Mouse (Mus musculus) heart, postnatal 36 days (tissue): ENCODE measurements at regions not wholly inside any gene's neighbourhood (a gene's known extent, or its start where the extent isn't known, plus 50 kb on each side); places are given as distances from the start of the nearest gene placed in this dataset.
A peak's percentile ranks its signal among the peaks of the same experiment; 100 is the strongest.

ENCODE experiments used
- DNase-seq, 2 experiments: peaks; one replicate each; pipeline ENCODE4 v3.0.0; 2021 to 2022
- intact Hi-C: fragments of 180-260 bp; cut with DNase I; formaldehyde crosslinking; loops from one replicate; pipeline ENCODE4 v1.15.1; 2025

DNA sequence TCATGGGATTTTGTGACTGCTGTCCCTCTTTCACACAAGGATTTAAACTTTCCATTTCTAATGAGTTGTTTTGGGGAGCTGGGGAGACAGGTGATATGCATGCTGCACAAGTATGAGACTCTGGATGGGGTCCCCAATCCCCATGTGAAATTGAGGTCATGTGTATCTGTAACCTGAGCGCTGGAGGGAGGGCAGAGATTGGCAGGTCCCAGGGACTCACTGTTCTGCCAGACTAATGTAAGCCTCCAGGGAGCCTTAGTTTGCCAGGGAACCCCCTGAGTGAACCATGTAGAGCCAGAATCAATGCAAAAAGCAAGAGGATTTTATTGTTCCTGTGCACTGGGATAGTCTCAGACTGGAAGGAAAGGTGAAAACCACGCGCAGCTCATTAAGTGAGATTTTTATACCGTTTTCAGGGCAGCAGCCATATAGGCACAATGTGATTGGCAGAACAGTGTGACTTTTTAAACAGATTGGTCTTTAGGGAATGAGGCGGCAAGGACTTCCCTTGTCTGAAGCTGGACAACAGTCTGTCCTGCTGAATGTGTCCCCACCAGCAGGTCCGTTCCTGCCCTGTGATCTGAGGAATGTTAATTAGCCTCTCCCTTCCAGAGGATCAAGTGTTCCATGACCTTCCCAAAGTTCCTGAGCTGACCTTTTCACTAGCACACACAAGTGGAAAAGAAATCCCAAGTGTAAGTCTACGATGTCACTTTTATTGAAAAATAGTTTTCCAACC is 59.9 kb upstream of the Oxgr1 start:
- intact Hi-C loops: no loop called here
- peak in 1 of 2 experiments; percentile 11 for DNase-seq

DNA sequence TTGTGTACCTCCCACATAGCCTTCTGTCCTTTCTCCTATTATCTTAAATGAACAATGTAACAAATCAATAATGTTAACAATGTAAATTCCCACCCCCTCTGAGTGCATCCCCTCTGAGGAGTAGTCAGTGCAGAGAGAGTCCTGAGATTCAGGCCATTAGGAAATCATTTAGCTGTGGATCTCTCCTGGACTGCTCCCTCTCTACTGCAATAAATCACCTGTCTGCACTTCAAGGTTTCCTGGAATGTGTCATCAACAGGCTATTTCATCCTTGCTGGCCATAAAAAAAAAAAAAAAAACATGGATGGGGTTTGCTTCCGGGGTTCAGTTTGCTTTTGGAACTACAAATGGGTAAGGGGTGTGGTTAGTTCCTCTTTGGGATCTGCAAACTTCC is 60.5 kb upstream of the Oxgr1 start:
- intact Hi-C loops: no loop called here
- no peak for DNase-seq

DNA sequence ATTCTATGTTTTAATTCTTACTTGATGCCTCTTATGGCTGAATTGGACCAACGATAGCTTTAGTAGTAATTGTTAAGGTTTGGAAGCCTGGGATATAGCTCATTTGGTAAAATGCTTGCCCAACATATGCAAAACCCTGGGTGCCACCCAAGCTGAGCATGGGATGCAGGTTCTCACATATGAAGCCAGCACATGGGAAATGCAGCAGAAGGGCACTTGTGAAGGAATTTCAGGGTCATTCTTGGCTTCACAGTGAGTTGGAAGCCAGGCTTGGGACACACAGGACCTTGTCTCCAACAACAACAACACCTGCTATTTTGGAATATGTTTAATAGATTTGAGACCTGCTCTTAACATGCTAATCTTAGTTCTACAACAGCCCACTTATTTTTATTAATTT is 67.6 kb upstream of the Oxgr1 start:
- no peak for DNase-seq
- intact Hi-C loops: no loop called here

DNA sequence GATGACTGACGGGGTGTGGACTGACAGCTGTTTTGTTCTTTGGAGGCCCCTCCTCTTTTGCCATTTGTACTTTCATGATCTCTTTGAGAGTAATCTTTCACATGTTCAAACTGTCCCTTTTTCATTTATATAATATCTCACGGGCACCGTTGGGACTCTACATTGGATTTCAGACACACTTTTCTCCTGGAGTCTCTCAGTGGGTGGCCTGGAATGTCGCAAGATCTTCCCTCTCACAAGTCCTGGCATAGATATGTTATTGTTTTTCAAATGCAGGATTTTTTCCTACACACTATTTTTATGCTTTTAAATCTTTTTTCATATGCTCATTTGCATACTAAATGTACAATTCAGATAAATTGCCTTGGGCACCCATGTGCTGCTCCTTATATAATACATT is 71.1 kb upstream of the Oxgr1 start:
- DNase-seq: no peak
- intact Hi-C loops: no loop called here

DNA sequence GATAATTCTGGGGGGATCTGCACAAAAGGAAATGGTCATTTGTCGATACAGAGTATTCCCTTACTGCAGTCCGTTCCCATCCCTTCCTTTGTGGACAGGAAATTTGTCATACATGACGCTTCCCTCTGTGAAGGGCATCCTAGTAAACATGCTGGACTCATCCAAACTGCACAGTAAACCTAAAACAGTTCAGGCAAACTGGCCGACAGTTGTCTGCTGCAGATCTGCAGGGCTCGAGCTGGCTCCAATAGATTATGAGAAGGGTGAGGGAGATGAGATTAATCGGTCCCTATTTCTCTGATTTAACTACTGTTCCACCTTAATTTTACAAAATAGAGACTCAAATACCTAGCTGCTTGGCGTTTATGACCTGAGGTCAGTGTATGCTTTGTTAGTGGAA is 76.3 kb upstream of the Oxgr1 start:
- DNase-seq: no peak
- intact Hi-C loops: no loop called here

DNA sequence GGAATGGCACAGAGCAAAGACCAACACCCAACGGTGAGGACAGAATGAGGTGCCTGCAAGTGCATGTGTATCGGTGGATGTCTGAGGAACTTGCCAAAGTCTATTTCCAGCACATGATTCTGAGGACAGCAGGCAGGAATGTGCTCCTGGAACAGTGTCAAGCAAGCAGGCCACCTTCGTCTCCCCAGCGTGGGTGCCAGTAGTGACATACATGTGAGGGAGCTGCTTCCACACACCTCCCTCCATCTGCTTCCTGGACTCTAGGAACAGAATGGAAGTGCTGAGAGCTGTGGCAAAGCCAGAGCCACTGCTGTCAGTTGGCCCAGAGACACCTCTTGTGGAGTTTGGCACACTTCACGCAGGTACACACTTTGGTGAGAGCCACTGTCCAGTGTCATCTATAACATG is 76.9 kb upstream of the Oxgr1 start:
- peak; percentile 38 to 46 for DNase-seq
- intact Hi-C loops: no loop called here

DNA sequence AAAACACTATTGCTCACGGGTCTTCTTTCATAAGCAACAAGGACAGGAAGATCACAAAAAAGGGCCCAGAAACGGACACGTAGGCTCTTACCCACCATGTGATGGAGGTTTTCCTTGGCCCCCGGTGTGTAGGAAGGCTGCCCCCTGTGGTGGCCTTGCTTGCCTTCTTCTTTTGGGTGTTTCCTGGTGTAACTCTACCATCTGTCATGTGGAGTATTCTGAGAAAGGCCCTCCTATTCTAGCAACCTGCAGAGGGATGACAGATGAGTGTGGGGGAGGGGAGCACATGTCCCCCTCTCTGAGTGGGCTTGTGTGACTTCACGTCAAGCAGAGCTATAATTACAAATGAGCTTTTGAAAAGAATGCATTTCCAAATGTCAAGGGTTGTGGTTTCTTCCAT is 77.3 kb upstream of the Oxgr1 start:
- DNase-seq: no peak
- intact Hi-C loops: no loop called here

DNA sequence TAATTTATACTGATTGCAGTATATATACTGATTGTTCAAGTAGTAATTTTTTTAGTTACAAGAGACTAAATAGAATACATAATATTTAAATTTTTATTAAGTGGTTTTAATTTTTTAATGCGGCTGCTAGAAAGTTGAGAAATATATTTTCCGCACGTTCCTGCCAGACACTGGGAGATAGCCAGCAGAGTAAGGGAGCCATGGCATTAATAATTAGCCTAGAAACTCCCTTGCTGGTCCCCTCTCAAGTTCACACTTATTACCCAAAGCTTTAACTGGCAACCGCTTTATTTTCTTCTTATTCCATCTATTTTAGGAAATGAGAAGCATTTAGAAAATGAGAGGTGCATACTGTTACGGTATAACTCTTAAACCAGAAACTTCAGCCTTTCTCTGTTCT is 78.0 kb upstream of the Oxgr1 start:
- no peak for DNase-seq
- intact Hi-C loops: no loop called here

DNA sequence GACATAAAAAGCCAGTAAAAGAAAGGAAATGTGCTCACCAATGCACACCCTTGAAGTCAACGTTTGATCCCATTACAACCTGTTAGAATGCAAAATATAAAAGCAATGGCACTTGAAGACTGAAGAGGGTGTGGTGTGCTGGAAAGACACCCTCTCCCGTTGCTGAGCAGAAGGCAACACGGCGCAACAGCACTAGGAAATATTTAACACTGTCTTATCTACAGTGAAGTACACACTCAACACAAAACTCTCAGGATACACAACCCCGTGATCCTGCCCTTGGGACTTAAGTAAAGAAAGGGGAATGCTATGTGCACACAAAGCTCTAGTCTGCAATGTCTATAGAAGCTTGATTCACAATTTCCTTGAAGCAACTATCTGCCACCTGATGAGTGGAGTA is 83.1 kb upstream of the Oxgr1 start:
- intact Hi-C loops: no loop called here
- DNase-seq: no peak

DNA sequence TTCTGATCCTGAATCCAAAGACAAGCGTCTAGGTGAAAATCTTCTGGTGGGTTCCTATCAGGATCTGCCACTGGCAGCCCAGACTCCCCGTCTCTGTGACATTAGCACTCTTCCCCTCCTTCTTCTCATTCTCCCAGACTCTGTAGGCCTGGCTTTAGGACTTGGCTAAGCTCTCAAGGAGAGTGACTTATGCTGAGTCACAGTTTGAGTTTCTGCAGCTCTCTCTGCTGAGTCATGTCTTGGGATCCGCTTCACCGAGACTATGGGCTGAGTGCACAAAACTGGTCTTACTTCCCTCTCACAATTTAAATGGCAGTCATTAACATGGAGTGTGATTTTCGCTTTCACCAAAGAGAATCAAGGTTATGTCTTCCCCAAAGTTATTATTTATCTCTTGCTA is 85.2 kb upstream of the Oxgr1 start:
- no peak for DNase-seq
- intact Hi-C loops: no loop called here

DNA sequence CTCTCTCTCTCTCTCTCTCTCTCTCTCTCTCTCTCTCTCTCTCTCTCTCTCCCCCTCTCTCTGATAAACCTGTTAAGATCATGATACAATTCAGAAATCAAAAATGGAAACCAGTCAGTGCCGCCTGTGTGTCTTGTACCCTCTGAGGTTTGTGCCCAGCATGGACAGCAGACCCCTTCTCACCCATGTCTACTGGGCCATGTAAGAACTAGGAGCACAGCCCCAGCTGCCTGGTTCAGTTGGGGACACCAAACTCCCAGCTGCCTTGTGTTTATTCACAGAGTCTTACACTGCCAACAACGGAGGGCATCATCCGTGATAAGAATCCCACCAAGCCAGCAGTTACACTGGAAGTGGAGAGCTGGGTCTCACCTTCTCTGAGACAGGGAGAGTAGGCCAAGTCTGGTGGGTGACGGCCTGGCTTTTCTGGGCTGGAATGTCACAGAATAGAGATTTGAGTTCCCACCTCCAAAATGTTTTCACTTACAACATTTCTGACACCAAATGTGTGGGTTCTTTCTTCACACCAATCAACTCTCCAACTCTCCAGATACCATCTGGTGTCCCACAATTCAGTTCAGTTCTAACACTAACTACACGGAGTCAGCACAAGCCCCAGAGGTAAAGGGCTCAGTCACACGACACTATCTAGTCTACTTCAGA is 92.2 kb upstream of the Oxgr1 start:
- DNase-seq: no peak
- intact Hi-C loops: loop anchor here (5.0 to 10.0 kb wide), 5 partner anchors 57 to 628 kb away; partner anchors contain the start of gene Rap2a

DNA sequence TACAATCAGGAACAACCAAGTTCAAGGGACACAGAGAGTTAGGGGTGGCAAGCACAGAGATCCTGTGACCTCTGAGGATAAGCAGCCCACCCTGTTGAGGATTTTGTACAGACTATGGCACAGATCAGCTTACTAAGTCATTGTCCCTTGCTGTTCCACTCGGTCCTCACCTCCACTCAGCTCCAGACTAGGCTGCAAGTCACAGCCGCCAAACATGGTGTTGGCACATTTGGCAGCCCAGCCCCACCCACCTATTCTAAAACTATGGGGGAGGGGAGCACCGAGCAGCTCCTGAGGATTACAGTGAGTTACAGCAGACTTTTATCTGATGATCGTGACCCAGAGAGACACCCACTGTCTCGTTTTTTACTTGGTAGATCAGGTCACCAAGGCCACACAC is 93.0 kb upstream of the Oxgr1 start:
- DNase-seq: no peak
- intact Hi-C loops: loop anchor here (5.0 to 10.0 kb wide), 5 partner anchors 58 to 627 kb away; partner anchors contain the start of gene Rap2a

DNA sequence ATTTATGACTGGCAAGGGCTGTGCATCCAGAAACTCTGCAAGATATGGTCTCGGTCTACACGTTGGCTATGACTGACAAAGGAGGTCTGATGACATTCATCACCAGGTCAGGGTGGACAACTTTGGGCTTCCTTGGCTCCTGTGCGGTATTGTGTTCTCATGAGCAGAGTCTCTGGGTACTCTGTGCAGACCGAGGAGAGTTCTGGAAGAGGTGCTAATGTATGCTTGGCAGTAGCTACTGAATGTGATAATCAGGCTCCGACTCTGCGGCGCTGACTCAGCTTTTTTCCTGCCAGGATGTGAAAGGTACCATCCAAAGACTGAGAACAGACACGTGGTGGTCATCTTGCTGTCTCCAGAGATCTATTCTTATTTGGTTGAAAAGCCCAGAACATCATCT is 94.5 kb upstream of the Oxgr1 start:
- DNase-seq: peak in 1 of 2 experiments; percentile 26
- intact Hi-C loops: loop anchor here (5.0 to 10.0 kb wide), 5 partner anchors 59 to 626 kb away; partner anchors contain the start of gene Rap2a

DNA sequence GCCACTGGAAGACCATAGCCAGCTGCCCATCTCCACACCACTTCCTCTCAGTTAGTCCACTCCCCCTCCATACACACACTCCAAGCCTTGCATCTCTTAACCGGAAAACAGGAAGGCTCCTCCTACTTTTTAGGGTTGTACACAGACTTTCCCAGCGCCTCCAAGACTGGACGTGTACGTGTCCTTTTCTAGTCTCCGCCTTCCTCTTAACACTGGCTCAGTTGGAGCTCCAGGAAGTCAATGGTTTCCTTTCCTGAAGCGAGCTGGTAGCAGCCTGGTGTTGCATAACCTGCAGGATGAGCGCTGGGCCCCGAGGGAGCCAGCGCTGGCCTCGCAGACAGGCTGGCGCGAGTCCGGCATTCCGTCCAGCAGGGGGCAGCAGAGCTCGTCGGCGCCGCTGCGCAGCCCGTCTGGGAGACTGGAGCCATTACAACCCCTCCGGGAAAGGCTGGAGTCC is 95.5 kb upstream of the Oxgr1 start:
- DNase-seq: peak; percentile 97 to 99
- intact Hi-C loops: loop anchor here (1.0 to 10.0 kb wide), 7 partner anchors 60 to 625 kb away; partner anchors contain the start of gene Rap2a

DNA sequence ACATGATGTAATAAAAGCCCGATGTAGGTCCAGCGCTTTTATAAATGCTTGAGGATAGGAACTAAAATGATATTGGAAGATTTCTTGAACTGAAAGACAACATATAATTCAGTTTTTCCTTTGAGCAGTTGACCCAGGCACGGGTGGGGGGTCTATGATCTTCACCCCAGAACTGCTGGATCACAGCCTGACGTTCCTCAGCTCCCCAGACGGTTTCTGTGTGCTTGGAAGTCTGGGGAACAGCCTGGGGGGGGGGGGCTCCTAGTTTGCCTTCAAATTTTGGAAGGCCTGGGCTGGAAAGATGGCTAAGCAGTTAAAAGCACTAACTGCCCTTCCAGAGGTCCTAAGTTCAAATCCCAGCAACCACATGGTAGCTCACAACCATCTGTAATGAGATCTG is 96.3 kb upstream of the Oxgr1 start:
- no peak for DNase-seq
- intact Hi-C loops: loop anchor here (1.0 to 10.0 kb wide), 7 partner anchors 61 to 624 kb away; partner anchors contain the start of gene Rap2a

DNA sequence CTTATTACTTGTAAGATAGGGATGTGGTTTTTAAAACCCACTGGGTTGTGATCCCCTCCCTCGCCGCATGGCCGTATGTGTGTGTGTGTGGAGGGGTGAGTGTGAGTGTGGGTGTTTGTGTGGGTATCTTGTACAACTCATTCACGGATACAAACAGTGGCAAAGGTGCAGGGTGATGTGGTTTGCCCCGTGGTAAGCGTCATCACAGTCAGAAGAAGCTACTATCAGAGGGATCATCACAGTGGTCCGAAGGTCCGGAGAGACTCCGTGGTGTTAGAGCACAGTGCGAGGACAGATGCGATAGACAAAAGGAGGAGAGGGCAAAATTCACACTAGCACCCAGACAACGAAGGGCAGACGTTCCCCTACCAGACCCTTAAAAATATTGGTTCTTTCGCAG is 97.0 kb upstream of the Oxgr1 start:
- DNase-seq: no peak
- intact Hi-C loops: loop anchor here (2.0 to 10.0 kb wide), 6 partner anchors 62 to 623 kb away; partner anchors contain the start of gene Rap2a

DNA sequence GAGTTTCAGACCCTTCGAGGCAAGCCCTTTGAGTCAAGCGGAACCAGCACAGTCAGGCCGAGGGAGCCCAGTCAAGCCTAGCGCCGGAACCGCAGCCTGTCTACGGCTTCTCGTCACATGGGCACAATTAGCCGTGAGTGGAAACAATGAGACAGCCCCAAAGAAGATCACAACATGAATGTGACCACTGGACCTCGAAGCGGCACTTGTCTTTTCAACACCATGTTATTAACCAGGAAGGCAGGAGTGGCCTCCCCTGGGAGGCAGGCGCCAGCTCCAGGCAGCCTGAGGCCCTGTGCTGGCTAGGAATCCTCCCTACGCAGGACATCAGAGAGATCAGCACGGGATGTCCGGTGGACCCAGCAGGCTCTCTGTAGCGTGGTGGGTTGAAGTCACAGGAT is 97.4 kb upstream of the Oxgr1 start:
- DNase-seq: no peak
- intact Hi-C loops: loop anchor here (2.0 to 10.0 kb wide), 6 partner anchors 62 to 623 kb away; partner anchors contain the start of gene Rap2a

DNA sequence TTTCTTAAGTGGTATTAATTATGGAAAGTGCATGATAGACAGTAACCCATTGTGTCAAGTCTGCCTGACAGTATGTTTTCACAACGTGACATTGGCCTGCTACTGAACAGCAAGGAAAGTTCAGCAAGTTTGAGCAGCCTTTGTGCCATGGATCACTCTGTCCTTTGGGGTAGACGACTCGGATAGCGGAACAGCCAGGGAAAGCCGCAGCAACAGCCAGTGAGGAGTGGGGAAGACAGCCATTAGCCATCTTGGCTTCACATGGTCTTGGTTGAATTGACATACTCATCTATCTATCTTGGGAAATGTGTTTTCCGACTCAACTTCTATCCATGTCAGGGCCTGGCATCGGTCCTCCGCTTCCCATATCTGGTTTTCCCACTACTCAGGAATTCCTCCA is 98.0 kb upstream of the Oxgr1 start:
- no peak for DNase-seq

DNA sequence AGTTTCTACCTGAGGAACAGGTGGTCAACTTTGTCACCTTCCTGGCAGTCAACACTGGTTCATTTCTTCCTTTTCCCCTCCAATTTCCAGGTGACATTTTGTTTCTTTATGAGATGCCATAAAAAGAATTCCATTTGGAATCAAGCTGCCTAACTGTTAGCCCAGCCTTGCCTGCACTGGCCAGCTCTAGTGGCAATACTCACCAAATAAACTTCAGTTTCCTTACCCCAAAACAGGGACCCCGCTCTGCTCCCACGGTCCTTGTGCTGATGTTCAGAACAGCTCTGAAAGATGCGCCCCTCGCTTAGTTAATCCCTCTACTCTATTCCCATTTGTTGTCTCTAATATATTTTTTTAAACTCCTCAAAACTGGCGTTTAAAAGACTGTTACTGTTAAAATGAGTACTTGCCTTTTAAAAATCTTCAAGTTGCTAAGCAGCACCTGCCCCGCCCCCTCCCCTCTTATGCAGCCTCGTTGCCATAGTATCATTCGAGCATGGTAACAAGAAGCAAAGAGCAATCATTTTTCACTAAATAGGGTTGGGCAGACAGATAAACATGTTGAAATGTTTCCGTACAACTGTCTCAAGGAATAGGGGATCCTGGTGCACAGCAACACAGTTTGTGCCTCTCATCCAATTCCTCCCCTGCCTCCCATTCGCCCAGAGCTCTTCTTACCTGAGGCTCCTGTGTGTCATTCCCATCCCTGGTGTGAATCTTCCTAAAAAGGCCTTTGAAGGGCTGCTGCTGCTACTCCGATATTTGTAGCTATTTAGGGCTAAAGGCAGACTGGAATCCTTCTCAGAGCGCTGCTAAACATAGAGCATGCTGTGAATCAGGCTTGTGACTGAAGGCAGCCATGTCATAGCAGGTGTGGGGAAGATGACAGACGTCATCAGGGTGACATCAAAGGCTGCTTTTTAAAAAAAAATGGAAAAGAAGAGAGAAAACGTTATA is 98.8 kb upstream of the Oxgr1 start:
- DNase-seq: no peak
- intact Hi-C loops: no loop called here

More for the DNA sequence above, 98.0 kb upstream of the Oxgr1 start:
- intact Hi-C loops: no loop called here

DNA sequence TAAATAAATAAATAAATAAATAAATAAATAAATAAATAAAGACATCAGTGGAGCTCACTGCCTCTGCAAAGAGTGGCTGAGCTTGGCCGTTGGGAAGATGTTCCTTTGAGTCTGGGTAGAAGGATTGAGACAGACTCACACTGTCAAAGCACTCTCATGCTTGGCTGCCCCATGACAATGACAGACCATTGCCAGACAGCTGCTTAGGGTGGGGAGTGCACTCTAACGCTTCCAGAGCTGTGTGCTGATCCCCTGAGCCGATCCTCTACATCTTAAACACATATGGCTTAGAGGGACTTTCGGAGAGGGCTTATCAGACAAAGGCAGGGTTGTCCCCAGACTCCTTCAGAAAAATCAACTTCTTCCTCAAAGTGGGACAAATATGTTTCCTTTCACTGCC is 100.0 kb upstream of the Oxgr1 start:
- DNase-seq: no peak
- intact Hi-C loops: no loop called here

DNA sequence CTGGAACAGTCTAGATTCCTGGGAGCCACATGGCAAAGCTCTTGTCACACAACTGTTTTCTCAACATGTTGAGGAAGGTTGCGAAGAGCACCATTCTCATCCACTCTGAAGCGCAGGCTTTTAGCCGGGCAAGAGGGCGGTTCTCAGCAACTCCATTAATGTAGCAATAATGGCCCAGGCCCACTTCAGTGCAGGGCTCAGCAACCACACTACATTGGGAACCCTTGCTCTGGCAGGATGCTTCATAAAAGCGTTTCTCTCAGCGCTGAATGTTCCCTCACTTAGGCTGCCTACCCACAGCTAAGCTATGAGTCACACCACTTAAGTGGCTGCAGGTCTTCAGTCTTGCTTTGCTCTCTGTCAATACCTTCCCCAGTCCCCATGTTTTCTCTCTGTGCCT is 102.2 kb upstream of the Oxgr1 start:
- no peak for DNase-seq
- intact Hi-C loops: no loop called here
